Mouse (Mus musculus): ENCODE measurements around the gene Gmppa.
A peak's percentile ranks its signal among the peaks of the same experiment; 100 is the strongest.

Gene Gmppa

DNA sequence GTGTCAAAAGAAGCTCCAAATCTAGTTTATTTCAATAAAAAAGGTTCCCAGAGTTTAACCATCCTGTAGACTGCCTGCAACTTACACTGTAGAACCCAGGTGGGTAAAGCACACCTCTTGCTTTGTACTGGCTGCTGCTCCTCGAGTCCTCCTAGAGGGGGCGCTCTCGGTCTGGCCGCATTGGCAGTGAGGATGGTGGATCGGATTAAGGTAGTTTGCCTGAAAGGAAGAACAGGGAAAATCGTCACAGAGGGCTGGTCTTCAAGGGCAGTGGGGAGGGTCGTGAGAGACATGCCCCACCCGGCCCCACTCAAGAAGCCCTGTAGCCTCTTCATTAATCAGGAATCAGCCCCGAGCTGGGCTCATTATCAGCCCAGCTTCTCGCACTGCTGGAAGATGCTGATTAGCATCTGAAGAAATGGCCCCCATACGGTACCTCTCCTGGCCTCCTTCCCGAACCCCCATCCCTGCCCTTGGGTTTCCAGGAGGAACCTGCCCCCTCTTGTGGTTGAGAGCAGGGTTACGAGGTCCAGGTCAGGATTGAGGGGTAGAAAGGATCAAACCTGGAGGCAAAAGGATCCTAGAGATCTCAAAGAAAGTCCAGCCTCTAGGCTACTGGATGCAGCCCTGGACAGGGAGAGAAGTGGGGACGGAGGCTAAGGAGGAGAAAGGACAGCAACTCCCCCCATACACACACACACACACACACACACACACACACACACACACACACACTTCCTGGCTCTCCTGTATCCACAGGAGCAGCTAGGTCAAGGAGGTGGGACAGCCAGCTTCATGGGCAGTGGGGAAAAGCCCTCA, 21.2 kb downstream of the Gmppa start:
- DNase-seq: no peak

DNA sequence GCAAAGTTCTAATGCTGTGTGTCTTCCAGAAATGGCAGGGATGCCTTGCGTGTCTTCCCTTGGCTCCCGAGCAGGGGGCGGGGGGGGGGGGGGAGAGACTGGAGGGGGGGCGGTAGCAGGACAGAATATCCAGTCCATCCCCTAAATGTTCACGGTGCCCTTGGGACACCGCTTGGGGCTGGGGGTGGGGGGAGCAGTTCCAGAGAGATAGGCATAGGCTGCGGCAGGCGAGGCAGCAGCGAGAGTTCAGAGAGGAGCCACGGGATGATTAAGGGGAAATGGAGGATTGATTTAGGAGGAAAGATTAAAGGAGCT, 21.9 kb downstream of the Gmppa start:
- DNase-seq: no peak

DNA sequence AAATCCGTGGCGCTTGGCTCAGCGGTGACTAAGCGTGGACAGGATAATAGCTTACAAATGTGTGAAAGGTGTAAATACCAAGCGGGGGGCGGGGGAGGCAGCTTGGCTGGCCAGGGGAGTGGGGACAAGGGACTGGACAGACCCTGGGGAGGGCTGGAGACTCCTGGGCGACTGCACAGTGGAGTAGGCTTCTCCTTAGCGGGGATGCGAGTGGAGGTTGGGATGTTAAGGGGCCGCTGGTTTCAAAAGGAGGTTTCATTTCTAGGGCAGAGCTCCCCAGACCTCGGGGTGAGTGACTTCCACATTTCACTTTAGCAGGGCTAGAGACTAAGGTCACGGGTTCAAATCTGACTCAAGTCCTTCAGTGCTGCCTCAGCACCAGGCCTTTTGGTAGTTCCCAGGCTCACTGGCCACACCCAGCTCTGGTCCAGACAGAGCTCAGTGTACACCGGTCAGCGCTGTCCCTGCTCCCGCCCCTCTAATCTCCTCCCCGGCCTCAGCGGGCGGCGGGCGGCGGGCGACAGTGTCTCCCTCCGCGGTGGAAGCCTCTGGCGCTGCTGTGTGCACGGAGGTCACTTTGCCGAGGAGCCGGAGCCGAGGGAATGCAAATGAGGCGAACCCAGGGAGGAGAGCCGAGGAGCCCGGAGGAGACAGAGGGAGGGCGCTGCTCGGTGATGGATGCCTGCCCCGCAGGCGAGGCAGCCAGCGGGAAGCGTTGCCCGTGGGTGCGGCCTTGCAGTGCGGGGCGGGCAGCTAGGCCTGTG, 22.5 kb downstream of the Gmppa start:
- peak; percentile 72 for DNase-seq

DNA sequence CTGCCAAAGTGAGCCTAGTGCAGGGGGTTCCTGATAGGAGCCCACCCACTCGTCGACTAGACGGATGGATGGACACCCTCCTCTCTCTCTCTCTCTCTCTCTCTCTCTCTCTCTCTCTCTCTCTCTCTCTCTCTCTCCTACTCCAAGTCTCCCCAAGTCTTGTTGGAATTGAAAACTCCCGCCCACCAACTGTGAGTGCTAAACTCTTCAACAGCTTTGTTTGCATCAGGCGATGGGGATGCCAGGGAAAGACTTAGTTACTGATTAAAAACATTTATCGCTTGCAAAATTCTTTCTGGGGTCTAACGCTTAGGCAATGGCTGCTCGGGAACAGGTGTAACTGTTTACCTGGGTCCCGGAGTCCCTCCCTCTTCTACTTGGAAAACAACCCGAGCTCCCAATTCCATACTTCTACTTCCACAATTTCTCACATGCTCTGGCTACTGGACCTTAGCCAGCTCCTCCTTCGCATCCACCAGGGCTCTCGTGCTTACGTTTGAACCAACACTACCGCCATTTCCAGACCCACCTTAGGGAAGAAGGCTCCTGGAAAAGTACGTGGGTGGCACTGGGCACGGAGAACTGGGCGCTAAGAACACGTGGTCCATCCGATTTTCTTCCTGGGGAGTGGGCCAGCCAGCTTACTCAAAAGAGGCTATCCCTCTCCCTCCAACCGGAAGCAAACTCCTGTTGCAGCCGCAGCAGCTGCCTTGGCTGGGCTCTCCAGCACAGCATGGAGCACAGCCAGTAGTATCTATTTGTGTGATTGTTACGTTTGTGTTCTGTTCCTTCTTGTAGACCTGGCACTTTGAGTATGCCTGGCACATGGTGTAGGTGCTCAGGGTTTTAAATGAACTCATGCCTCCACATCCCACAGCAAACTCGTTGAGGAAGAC, 23.3 kb downstream of the Gmppa start:
- DNase-seq: peak; percentile 67

DNA sequence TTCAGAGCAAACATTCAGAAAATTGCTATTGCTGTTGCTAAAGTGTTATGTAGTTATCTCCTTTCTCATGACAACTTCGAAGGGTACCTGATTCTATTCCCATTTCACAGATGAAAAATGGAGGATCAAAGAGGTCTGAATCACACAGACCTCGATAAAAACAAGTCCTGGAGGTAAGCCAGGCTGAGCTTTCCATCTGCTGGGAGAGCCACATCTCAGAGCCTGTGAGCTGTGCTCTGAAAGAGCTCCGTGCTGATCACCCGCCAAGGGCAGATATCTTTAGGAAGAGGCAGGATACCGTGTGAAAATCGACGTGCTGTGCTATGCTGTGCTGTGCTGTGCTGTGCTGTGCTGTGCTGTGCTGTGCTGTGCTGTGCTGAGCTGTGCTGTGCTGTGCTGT, 24.6 kb downstream of the Gmppa start:
- no peak for DNase-seq

DNA sequence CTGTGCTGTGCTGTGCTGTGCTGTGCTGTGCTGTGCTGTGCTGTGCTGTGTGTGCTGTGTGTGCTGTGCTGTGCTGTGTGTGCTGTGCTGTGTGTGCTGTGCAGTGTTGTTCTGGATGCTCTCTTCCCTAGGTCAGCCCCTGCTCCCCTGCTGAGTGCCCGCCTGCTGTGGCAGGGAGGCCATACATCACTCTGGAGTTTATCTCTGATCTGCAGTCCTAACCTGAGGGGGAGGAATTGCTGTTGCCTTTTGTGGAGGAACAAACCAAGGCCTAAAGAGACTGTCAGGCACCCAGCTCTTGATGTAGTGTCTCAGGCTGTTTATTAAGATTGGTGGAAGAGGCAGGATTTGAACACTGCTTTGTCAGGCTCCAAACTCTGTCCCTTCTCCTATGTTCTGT, 26.9 kb downstream of the Gmppa start:
- DNase-seq: no peak

DNA sequence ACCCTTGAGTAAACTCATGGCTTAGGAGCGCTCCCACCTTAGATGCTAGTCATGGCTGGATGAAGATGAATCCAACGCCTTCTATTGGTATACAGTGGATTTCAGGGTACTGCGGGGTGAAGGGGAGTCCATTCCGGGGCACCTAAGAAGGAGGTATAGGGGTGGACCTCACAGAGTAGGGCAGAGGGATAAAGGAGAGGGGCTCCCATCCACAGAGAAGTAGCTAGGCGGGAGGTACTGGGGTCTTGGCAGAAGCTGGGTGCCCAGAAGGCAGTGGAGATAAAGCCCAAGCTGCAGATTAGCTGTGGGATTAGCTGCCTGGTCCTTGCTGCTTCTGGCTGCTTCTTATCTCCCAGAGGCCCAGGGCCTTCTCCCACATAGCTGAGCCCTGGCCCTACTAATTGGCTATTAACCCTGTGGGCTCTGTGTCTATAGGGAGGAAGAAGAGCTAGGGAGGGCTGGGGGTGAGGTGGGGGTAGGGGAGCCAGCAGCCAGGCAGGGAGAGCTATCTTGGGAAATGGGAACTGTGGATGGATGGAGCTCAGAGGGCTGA, 28.0 kb downstream of the Gmppa start:
- DNase-seq: no peak

DNA sequence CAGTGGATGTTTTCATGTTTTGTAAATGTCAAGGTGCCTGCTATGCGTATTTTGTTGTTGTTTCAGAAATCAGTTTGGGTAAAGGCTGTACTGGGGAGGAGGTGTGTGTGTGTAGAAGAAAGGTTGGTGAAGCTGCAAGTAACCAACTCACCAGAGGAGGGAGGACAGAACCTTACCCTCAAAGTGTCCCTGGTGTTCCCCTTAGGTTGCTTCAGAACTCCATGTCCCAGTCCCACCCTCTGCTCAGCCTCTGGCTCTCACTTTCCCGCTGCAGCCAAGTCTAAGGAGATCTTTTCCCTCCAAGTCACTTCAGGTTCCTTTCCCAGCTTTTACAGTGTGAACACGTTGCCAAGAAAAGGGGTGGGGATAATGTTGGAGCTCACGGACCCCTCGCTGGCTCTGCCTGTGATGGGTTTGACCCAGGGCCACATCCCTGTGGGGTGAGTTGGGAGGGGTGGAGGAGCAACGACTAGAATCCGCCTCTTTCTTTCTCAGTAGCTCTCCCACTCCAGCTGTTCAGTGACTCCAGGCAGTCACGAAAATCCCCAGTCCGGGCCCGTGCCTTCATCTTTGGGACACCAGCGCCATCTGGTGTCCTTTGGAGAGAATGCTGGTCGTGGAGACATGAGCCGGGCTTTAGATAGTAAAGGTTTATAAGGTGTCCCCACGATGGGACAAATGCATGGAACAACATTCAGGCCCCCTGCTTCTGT, 31.6 kb downstream of the Gmppa start:
- DNase-seq: peak; percentile 89

DNA sequence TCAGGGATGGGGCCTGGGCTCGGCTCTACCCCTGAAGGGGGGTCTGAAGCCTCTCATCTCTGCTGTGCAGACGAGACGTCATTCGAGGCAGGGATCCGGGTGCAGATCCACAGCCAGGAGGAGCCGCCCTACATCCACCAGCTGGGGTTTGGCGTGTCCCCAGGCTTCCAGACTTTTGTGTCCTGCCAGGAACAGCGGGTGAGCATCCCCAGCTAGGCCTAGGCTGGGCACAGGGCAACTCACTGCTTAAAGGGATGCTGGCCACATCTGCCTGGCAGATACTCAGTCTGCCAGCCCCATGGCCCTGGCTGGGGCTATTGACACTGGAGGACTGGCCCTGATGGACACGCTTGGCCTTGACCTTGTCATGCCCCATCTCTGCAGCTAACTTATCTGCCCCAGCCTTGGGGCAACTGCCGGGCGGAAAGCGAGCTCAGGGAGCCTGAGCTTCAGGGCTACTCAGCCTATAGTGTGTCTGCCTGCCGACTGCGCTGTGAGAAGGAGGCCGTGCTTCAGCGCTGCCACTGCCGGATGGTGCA, 33.6 kb downstream of the Gmppa start:
- DNase-seq: no peak

DNA sequence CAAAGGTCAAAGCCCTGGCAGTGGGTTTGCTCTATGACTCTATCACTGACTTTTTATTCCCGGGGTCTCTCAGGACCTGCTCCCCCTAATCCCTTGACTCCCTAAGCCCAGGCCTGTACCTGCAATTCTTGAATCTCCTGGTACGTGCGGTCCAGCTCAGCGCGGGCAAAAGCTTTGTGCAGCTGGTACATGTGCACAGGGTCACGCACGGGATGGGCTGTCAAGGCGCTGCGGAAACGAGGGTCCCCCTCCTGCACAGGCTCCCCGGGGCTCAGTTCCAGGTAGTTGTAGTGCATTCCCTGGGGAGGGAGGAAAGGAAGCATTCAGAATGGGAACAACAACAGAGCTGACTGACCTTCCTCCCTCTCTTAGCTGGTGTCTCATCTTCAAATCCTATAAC, 40.7 kb downstream of the Gmppa start:
- no peak for DNase-seq

DNA sequence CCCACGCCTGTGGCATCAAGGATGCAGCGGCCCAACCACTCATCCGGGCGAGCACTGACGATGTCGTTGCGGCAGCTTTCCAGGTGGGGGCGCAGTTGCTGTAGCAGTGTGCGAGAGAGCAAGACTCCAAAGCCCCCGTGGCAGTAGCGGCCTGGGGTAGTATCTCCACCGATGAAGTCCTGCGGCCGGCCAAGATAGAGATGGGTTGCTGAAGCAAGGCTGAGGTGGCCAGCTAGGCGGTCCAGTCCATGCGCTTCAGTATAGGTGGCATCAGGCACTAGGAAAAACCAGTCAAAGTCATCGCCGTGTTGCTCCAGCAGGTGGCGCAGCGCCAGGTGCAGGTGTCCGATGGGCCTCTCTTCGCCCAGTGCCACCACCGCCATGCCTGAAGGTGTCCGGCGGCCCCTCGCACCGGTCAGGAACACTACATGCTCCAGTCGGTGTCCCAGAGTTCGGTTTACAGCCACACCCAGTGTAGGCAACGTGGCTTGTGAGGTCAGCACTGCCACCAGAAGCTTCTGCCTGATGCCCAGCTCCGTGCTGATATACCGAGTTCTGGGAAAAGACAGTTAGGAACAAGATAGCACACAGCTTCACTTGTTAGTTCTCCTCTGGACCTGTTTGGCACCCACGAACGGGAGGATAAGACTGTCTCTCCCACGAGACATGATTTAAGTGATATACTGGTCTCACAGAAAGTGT, 41.7 kb downstream of the Gmppa start:
- DNase-seq: peak; percentile 91

DNA sequence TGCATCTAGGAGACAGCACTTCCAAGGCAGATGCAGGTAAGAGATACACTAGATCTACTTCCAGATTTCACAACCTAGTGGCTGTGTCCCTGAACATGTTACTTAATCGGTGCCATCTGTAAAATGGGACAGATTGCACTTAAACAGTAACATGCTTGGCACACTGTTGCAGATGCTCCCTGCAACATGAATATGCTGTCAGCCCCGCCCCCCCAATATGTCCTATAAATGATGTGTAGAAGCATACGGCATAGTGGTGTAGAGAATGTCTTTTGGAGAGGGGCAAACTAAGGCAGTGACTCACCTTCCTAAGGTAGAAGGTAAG, 42.2 kb downstream of the Gmppa start:
- peak; percentile 11 for DNase-seq

DNA sequence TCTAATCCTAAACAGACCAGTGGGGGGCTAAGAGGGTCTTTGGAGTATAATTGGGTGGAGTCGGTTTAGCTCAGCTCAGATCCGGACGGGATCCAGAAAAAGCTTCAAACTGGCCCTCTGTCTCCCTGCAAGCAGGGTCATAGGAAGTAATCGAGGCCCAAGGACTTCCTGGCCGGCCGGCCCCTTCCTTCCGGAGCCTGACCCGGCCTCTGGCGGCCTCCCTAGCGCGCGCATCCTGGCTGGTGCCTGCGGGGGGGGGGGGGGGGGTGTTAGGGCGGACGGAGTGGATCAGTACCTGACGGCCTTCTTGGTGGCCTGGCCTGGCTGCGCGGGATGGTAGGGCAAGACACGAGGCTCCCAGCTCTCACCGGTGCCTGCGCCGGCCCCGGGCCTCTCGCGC, 42.8 kb downstream of the Gmppa start:
- DNase-seq: peak; percentile 77

DNA sequence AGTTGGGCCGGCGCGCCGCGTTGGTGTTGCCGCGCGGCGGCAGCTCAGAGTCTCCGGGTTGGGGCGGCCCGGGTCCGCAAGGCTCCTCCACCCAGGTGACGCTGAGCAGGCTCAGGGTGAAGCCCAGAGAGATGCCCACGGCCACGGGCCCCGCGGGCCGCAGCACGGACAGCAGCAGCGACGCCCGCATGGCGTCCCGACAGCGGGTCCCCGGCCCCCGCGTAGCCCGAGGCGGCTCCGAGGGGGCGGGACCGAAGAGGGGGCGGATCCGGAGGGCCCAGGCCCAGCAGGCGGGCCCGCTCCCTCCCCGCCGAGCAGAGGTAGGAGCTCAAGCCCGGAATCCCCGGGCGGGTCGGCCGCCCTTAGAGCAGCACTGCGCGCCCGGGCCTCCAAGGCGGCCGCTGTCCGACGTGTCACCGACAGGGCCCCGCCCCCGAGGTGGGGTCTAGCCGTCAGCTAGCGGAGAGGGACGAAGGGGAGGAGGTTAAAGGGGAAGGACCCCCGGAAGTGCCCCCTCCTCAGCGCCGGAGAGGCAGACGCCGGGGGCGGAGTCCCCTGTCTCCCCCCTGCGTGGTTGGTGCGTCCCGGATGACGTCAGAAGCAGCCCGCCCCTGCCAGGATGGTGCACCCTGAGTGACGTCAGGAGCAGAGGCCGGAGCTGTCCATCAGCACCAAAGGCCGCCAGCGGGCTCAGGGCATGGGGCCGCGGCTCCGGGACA, 43.3 kb downstream of the Gmppa start, which contains the start of the genes Chpf and Tmem198:
Gene Chpf (minus strand): TSS at position 392 of the 719 bp plus-strand sequence.
Gene Tmem198 (plus strand): TSS at position 617 of the 719 bp plus-strand sequence.
- DNase-seq: peak; percentile 99

DNA sequence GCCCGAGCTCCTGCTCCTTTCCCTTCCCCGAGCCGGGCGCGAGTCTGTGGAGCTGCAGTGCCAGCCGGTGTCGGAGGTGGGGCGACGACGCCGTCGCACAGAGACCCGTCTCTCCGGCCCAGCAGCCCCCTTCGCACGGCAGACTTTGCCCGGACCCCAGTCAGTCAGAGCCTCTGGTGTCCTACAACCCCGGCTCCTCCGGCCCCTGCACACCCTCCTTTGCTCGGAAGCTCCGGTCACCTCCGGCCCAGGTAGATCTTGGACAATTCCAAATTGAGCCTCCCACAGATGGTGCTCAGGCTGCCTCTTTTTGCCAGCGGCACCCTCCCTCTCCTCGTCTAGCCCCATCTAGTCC, 43.9 kb downstream of the Gmppa start:
- DNase-seq: no peak

DNA sequence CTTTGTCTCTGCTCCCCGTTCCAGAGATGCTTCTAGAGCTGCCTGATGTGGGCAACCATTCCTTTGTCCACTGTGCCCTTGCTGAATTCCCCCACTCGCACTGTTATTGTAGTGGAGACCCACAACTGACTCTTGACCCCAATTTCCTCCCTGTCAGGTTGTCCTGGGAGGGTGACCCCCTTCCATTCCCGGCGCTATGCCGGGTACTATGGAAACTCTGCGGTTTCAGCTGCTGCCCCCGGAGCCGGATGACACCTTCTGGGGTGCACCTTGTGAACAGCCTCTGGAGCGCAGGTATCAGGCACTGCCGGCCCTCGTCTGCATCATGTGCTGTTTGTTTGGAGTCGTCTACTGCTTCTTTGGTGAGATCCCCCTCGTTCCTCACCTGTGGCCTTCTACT, 44.3 kb downstream of the Gmppa start:
- DNase-seq: peak; percentile 18

DNA sequence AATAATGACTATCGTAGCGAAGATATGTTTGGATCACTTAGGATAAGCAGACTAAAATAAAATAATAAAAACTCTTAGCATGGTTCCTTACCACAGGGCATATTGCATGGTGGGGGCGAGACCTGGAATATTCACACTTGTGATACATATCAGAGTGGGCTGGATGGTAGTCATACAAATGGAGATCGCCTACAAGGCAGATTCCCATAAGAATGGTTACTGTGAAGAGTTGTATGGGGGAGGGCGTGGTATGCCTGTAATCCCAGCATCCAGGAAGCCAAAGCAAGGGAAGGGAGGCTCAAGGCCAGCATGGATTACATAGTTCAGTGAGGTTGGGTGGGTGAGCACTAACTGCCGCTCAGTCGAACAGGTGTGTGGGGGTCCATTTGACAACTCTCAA, 45.0 kb downstream of the Gmppa start:
- peak; percentile 7 for DNase-seq

DNA sequence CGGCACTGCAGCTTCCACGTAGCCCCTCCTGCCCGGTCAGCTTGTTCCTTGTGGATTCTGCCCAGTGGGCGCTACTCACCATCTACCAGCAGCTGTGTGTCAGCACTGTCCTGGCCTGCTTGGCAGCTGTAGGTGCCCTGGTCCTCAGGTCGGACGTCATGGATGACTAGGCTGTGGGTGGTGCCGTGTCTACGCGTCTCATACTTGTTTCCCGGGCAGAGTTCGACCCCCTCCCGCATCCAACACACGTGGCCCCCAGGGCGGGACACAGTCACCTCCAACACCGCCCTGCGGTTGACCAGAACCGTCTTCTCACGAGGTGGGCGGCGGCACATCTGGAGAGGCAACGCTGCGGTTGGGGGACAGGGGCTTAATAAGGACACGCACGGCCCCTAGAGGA, 50.8 kb downstream of the Gmppa start:
- peak; percentile 46 for DNase-seq

DNA sequence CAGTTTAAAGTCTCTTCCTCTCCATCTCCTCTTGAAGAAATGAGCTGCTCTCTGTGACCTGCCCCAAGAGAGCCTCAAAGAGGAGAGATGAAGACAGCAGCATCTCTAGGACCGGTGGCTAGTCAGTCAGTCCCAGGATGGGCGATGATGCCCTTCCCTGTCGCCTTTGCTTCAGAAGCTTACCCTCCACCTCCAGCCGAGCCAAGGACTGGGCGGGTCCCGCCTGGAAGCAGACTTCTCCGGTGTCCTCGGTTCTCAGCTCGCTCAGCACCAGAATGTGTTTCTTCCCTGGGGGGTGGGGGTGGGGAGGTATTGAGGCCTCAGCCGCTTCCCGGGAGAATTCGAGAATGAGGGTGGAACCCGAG, 51.3 kb downstream of the Gmppa start:
- DNase-seq: no peak

DNA sequence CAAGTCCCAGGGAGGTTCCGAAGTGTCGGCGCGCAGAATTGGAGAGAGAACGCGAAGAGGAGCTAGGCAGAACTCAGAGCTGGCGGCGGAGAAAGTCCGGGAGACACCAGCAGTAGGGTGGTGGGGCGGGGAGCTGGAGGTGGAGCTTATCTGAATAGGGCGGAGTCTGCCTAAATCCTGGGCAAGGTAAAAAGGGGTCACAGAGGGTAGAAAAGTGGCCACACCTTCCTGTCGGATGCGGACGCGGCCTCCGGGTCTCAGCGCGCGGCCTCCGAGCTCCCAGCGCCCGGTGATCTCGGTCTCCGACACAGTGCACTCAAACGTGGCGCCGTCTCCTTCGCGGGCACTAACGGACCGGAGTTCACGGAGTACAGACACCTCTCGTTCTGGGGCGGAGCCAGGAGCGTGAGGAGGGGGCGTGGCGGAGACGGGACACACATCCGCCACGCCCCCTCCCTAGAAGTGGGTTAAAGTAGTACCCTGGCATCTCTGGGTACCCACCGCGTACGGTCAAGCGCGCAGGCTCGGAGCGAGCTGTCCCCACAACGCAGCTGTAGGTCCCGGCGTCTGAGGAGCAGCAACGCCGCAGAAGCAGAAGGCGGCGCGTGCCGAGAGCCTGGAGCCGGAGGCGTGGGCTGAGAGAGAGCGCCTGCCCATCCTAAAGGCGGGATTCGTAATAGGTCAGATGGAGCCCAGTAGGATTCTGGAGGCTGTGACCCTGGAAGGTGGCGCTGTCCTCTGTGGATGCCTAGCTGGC, 51.9 kb downstream of the Gmppa start:
- DNase-seq: peak; percentile 87

Data from kidney, postnatal 10 days (tissue).